Mouse (Mus musculus) heart, adult 2 months (tissue): ENCODE measurements around the gene Nrl.

Experiments
- CTCF ChIP-seq: fragments of 200-600 bp; IDR thresholded peaks from 2 replicates; pipeline ENCODE4 v1.8.1; 2022; ENCODE audit warnings: antibody characterized with exemption, mild to moderate bottlenecking, moderate library complexity
- EP300 ChIP-seq: fragments of 200-500 bp; IDR thresholded peaks from 2 replicates; pipeline ENCODE4 v1.6.1; 2011; ENCODE audit warnings: low read depth, low read length, control low read depth; ENCODE audit not compliant: insufficient read depth
- POLR2A ChIP-seq: fragments of 200-500 bp; IDR thresholded peaks from 2 replicates; pipeline ENCODE4 v1.6.1; 2011; ENCODE audit warnings: mild to moderate bottlenecking, low read depth, low read length, control low read depth; ENCODE audit not compliant: insufficient read depth

DNA sequence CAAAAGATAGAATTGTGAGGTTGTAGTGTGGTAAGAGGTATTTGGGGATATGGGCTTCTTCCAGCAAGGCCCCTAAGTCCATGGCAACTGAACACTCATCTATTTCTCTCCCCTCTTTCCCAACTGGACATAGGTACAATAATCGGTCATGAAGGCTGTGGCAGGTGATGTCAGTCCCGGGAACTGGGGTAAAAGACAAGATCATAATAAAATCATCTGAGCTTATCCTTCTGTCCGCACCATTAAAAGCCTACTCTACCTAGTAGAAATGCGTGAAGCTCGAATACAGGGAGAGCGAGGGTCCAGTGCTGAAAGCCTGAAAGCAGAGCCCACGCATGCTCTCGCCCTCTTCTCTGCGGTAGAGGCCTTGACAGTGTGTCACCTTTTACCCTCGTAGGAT is 45.2 kb downstream of the Nrl start:
- TF ChIP-seq POLR2A (no peak), CTCF (no peak), EP300 (no peak)
